Mouse (Mus musculus) central nervous system, embryonic 18 days (tissue): ENCODE measurements around the gene Zfp277. TPM values are rescaled to one million over a fixed set of nuclear protein-coding genes. Genes with fewer than 3 reads are reported as not detected.

ENCODE experiments used
- polyA plus RNA-seq: library from polyadenylated mRNA; depleted of rRNA; stranded (reverse); fragments of >200 nt; gene quantifications from 2 replicates; pipeline ENCODE4 v1.2.3, GENCODE M21; 2012; rRNA removed

Gene Zfp277
- 23.5 and 24.9 TPM in 2 replicates for polyA plus RNA-seq

DNA sequence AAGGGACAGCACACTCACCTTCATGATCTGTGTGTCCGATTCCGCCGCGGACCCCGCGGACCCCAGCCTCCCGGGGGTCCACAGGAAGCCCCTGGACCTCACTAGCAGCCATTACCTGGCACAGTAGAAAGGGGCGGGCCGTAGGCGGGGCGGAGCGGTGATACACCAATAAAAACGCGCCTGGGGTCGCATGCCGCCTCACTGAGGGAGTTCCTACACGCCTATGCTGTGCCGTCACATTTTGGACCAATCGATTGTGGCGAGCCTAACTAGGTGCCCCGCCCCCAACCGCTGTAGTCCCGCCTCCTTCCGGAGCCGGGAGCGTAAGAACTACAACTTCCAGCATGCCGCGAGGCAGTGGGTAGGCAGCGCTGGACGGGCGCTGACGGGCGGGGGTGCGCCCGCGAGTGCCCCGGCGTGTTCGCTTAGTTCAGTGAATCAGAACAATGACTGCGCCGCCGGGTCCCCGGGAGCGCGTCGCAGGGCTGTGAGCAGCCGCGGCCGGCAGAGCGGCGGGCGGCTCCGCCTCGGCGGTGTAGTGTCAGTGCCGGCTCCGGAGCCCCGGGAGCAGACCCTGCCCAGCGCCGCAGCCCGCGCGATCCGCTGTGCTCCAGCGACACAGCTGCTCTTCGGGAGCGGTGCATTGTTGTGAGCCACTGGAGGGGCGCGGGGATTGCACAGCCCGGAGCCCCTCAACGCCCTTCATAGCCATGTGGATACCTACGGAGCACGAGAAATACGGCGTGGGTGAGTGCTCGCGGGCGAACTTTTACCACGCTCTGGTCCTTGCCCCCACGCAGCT is at the start of gene Zfp277, which contains the start of gene Dock4:
Zfp277 (minus strand) TSS at position 255 of the 802 bp plus-strand sequence.
Dock4 (plus strand) TSS at position 305 of the 802 bp plus-strand sequence.

Other genes starting within 250 kb of the Zfp277 start
- 0.32 and 0.63 TPM in 2 replicates for gene Lsmem1, start 246.4 kb downstream of the Zfp277 start, polyA plus RNA-seq
- 62.8 and 72.1 TPM in 2 replicates for gene Ifrd1, start 197.4 kb downstream of the Zfp277 start, polyA plus RNA-seq
- 27.3 and 29.5 TPM in 2 replicates for gene Dock4, start 50 bp upstream of the Zfp277 start, polyA plus RNA-seq